Mouse (Mus musculus): Measurements from ENCODE around the gene LTO1.

- TF ChIP-seq CTCF (IDR thresholded peaks at IDR 0.05; ENCODE audit: control insufficient read depth, insufficient read depth, insufficient replicate concordance, low read depth, low read length) (no peak), POLR2A (IDR thresholded peaks at IDR 0.05; ENCODE audit: control insufficient read depth, low read depth, low read length) (no peak)
Measured at GRCm38 (mm10) chr7:144878401-144878800, 36.5 kb upstream of the LTO1 start.
